Mouse (Mus musculus): ENCODE measurements around the gene Gm10320. TPM values are rescaled to one million over a fixed set of nuclear protein-coding genes. Genes with fewer than 3 reads are reported as not detected.

Gm10320 gene
- polyA plus RNA-seq, 1 experiment from 2014 or later, result 1.2 TPM

- no peaks in the 10 kb centered on the region for H3K9me3 ChIP-seq (replicated peaks; ENCODE audit: control insufficient read depth, low read length)
- DNase-seq (ENCODE audit: low spot score) (no peak), ATAC-seq (replicated peaks; ENCODE audit: insufficient number of reproducible peaks, low FRiP score, low TSS enrichment, low read depth) (no peak)
- no peak overlapping the region for H3K4me2 ChIP-seq (ENCODE audit: low read depth, low read length)
- no peak overlapping the region for H3K9ac ChIP-seq (replicated peaks; ENCODE audit: low read length)
- 87% methylated on average over 4 of the region's 4 CpGs for WGBS
- H3K36me3 ChIP-seq (replicated peaks; ENCODE audit: control insufficient read depth, insufficient read depth, low read depth, low read length), result no peaks in the 10 kb centered on the region
- no peak overlapping the region for H3K4me3 ChIP-seq (ENCODE audit: low read depth, low read length)
- H3K27ac ChIP-seq (replicated peaks; ENCODE audit: low read depth, low read length), result no peak overlapping the region
- H3K27me3 ChIP-seq (ENCODE audit: control insufficient read depth, insufficient read depth, low read length), result no peaks in the 10 kb centered on the region
- H3K4me1 ChIP-seq (ENCODE audit: control insufficient read depth, insufficient read depth, low read length), result no peaks in the 10 kb centered on the region
Observed at GRCm38 (mm10) chr13:98473034-98473433, 18.8 kb downstream of the Gm10320 start.

- Histone ChIP-seq H3K36me3 (replicated peaks; ENCODE audit: control insufficient read depth, insufficient read depth, low read depth, low read length) (no peaks in the 10 kb centered on the region), H3K4me2 (ENCODE audit: low read depth, low read length) (no peak overlapping the region), H3K4me3 (ENCODE audit: low read depth, low read length) (no peak overlapping the region), H3K9ac (replicated peaks; ENCODE audit: low read length) (no peak overlapping the region), H3K9me3 (replicated peaks; ENCODE audit: control insufficient read depth, low read length) (no peaks in the 10 kb centered on the region), H3K27ac (replicated peaks; ENCODE audit: low read depth, low read length) (no peak overlapping the region), H3K27me3 (ENCODE audit: control insufficient read depth, insufficient read depth, low read length) (no peaks in the 10 kb centered on the region), H3K4me1 (ENCODE audit: control insufficient read depth, insufficient read depth, low read length) (no peaks in the 10 kb centered on the region)
- WGBS, result 77% methylated on average over 6 of the region's 6 CpGs
- DNase-seq (ENCODE audit: low spot score) (no peak), ATAC-seq (replicated peaks; ENCODE audit: insufficient number of reproducible peaks, low FRiP score, low TSS enrichment, low read depth) (no peak)
Observed at GRCm38 (mm10) chr13:98471756-98472155, 20.0 kb downstream of the Gm10320 start.

GRCm38 (mm10) chr13:98470321-98470720 lies 21.5 kb downstream of the Gm10320 start:
- no peaks in the 10 kb centered on the region for H3K27me3 ChIP-seq (ENCODE audit: control insufficient read depth, insufficient read depth, low read length)
- no peak for DNase-seq (ENCODE audit: low spot score)
- WGBS, result 69% methylated on average over 12 of the region's 12 CpGs

GRCm38 (mm10) chr13:98469916-98470315 lies 21.9 kb downstream of the Gm10320 start:
- WGBS, result 62% methylated on average over 4 of the region's 4 CpGs

More at GRCm38 (mm10) chr13:98470321-98470720, 21.5 kb downstream of the Gm10320 start:
- H3K9me3 ChIP-seq (replicated peaks; ENCODE audit: control insufficient read depth, low read length), result no peaks in the 10 kb centered on the region
- H3K4me2 ChIP-seq (ENCODE audit: low read depth, low read length), result no peak overlapping the region
- H3K4me1 ChIP-seq (ENCODE audit: control insufficient read depth, insufficient read depth, low read length), result no peaks in the 10 kb centered on the region
- no peak overlapping the region for H3K27ac ChIP-seq (replicated peaks; ENCODE audit: low read depth, low read length)
- H3K9ac ChIP-seq (replicated peaks; ENCODE audit: low read length), result no peak overlapping the region
- no peak for ATAC-seq (replicated peaks; ENCODE audit: insufficient number of reproducible peaks, low FRiP score, low TSS enrichment, low read depth)
- no peak overlapping the region for H3K4me3 ChIP-seq (ENCODE audit: low read depth, low read length)
- no peaks in the 10 kb centered on the region for H3K36me3 ChIP-seq (replicated peaks; ENCODE audit: control insufficient read depth, insufficient read depth, low read depth, low read length)

GRCm38 (mm10) chr13:98461467-98461866 lies 30.3 kb downstream of the Gm10320 start:
- no peak for ATAC-seq (replicated peaks; ENCODE audit: insufficient number of reproducible peaks, low FRiP score, low TSS enrichment, low read depth)
- DNase-seq (ENCODE audit: low spot score), result no peak
- Histone ChIP-seq H3K4me1 (ENCODE audit: control insufficient read depth, insufficient read depth, low read length) (no peaks in the 10 kb centered on the region), H3K27me3 (ENCODE audit: control insufficient read depth, insufficient read depth, low read length) (no peaks in the 10 kb centered on the region), H3K4me2 (ENCODE audit: low read depth, low read length) (no peak overlapping the region), H3K9ac (replicated peaks; ENCODE audit: low read length) (no peak overlapping the region), H3K4me3 (ENCODE audit: low read depth, low read length) (no peak overlapping the region), H3K9me3 (replicated peaks; ENCODE audit: control insufficient read depth, low read length) (no peaks in the 10 kb centered on the region), H3K36me3 (replicated peaks; ENCODE audit: control insufficient read depth, insufficient read depth, low read depth, low read length) (no peaks in the 10 kb centered on the region), H3K27ac (replicated peaks; ENCODE audit: low read depth, low read length) (no peak overlapping the region)
- WGBS, result 59% methylated on average over 4 of the region's 4 CpGs

More at GRCm38 (mm10) chr13:98469916-98470315, 21.9 kb downstream of the Gm10320 start:
- Histone ChIP-seq H3K9me3 (replicated peaks; ENCODE audit: control insufficient read depth, low read length) (no peaks in the 10 kb centered on the region), H3K36me3 (replicated peaks; ENCODE audit: control insufficient read depth, insufficient read depth, low read depth, low read length) (no peaks in the 10 kb centered on the region), H3K4me1 (ENCODE audit: control insufficient read depth, insufficient read depth, low read length) (no peaks in the 10 kb centered on the region), H3K4me3 (ENCODE audit: low read depth, low read length) (no peak overlapping the region), H3K27me3 (ENCODE audit: control insufficient read depth, insufficient read depth, low read length) (no peaks in the 10 kb centered on the region), H3K9ac (replicated peaks; ENCODE audit: low read length) (no peak overlapping the region), H3K27ac (replicated peaks; ENCODE audit: low read depth, low read length) (no peak overlapping the region), H3K4me2 (ENCODE audit: low read depth, low read length) (no peak overlapping the region)
- ATAC-seq (replicated peaks; ENCODE audit: insufficient number of reproducible peaks, low FRiP score, low TSS enrichment, low read depth) (no peak), DNase-seq (ENCODE audit: low spot score) (no peak)

GRCm38 (mm10) chr13:98456398-98456797 lies 35.4 kb downstream of the Gm10320 start:
- no peaks in the 10 kb centered on the region for H3K9me3 ChIP-seq (replicated peaks; ENCODE audit: control insufficient read depth, low read length)
- no peaks in the 10 kb centered on the region for H3K36me3 ChIP-seq (replicated peaks; ENCODE audit: control insufficient read depth, insufficient read depth, low read depth, low read length)
- no peak overlapping the region for H3K9ac ChIP-seq (replicated peaks; ENCODE audit: low read length)
- no peak overlapping the region for H3K4me3 ChIP-seq (ENCODE audit: low read depth, low read length)
- 73% methylated on average over 2 of the region's 2 CpGs for WGBS
- DNase-seq (ENCODE audit: low spot score) (no peak), ATAC-seq (replicated peaks; ENCODE audit: insufficient number of reproducible peaks, low FRiP score, low TSS enrichment, low read depth) (no peak)
- no peak overlapping the region for H3K27ac ChIP-seq (replicated peaks; ENCODE audit: low read depth, low read length)
- H3K27me3 ChIP-seq (ENCODE audit: control insufficient read depth, insufficient read depth, low read length), result no peaks in the 10 kb centered on the region
- no peak overlapping the region for H3K4me2 ChIP-seq (ENCODE audit: low read depth, low read length)
- H3K4me1 ChIP-seq (ENCODE audit: control insufficient read depth, insufficient read depth, low read length), result no peaks in the 10 kb centered on the region

- H3K27me3 ChIP-seq (ENCODE audit: control insufficient read depth, insufficient read depth, low read length), result no peaks in the 10 kb centered on the region
- no peak overlapping the region for H3K27ac ChIP-seq (replicated peaks; ENCODE audit: low read depth, low read length)
- no peaks in the 10 kb centered on the region for H3K36me3 ChIP-seq (replicated peaks; ENCODE audit: control insufficient read depth, insufficient read depth, low read depth, low read length)
- no peak for DNase-seq (ENCODE audit: low spot score)
- H3K4me1 ChIP-seq (ENCODE audit: control insufficient read depth, insufficient read depth, low read length), result no peaks in the 10 kb centered on the region
- H3K9me3 ChIP-seq (replicated peaks; ENCODE audit: control insufficient read depth, low read length), result no peaks in the 10 kb centered on the region
- 83% methylated on average over 10 of the region's 10 CpGs for WGBS
- no peak overlapping the region for H3K4me2 ChIP-seq (ENCODE audit: low read depth, low read length)
- no peak overlapping the region for H3K9ac ChIP-seq (replicated peaks; ENCODE audit: low read length)
- H3K4me3 ChIP-seq (ENCODE audit: low read depth, low read length), result no peak overlapping the region
- no peak for ATAC-seq (replicated peaks; ENCODE audit: insufficient number of reproducible peaks, low FRiP score, low TSS enrichment, low read depth)
Observed at GRCm38 (mm10) chr13:98455646-98456045, 36.2 kb downstream of the Gm10320 start.

- H3K4me3 ChIP-seq (ENCODE audit: low read depth, low read length), result no peak overlapping the region
- H3K9me3 ChIP-seq (replicated peaks; ENCODE audit: control insufficient read depth, low read length), result no peaks in the 10 kb centered on the region
- DNase-seq (ENCODE audit: low spot score), result no peak
- ATAC-seq (replicated peaks; ENCODE audit: insufficient number of reproducible peaks, low FRiP score, low TSS enrichment, low read depth), result no peak
- H3K27ac ChIP-seq (replicated peaks; ENCODE audit: low read depth, low read length), result no peak overlapping the region
- no peaks in the 10 kb centered on the region for H3K36me3 ChIP-seq (replicated peaks; ENCODE audit: control insufficient read depth, insufficient read depth, low read depth, low read length)
- no peak overlapping the region for H3K9ac ChIP-seq (replicated peaks; ENCODE audit: low read length)
- 84% methylated on average over 12 of the region's 12 CpGs for WGBS
- H3K27me3 ChIP-seq (ENCODE audit: control insufficient read depth, insufficient read depth, low read length), result no peaks in the 10 kb centered on the region
- H3K4me2 ChIP-seq (ENCODE audit: low read depth, low read length), result no peak overlapping the region
- no peaks in the 10 kb centered on the region for H3K4me1 ChIP-seq (ENCODE audit: control insufficient read depth, insufficient read depth, low read length)
Observed at GRCm38 (mm10) chr13:98454224-98454967, 37.4 kb downstream of the Gm10320 start.

Measured in embryonic facial prominence, embryonic 11.5 days (tissue).